In genomic region chr15:95068799-95069198, GRCm38 (mm10) we compare ENCODE assay signal across 25 mouse cellular contexts.
DNase-seq lines count a peak whose midpoint lies in the region; ATAC-seq and TF ChIP-seq lines count a peak whose summit lies in the region.
"Had no signal": no experiment of that assay in that cellular context is flagged by ENCODE, and none has a peak within 500 bp of the region (broad histone marks: within the 10 kb centered on the region; RNA-seq: fewer than 3 reads in every experiment).

No protein-coding gene starts in this region.

- H3K36me3 ChIP-seq in midbrain, postnatal 0 days (ENCODE audit: insufficient read depth, low read length), result no peaks in the 10 kb centered on the region
- no peaks in the 10 kb centered on the region for H3K36me3 ChIP-seq in midbrain, embryonic 11.5 days (ENCODE audit: control insufficient read depth, insufficient read depth, low read length)
- H3K36me3 ChIP-seq: embryonic facial prominence, embryonic 15.5 days; forebrain, embryonic 15.5 days; heart, embryonic 13.5 days; limb, embryonic 10.5 days; neural tube, embryonic 12.5 days had no signal

- DNase-seq in cerebellum, adult 2 months, result no peak
- DNase-seq in cerebellum, postnatal 36 days, result no peak
- peak; percentile 36 to 70 for DNase-seq in layer of hippocampus, adult 2 months (ENCODE audit: low spot score in 2 of 2)
- no peak for DNase-seq in layer of hippocampus, postnatal 10 days (ENCODE audit: low spot score in 2 of 2)
- DNase-seq in midbrain, postnatal 0 days (ENCODE audit: low spot score), result no peak
- DNase-seq in midbrain, embryonic 11.5 days (ENCODE audit: low spot score, missing footprints), result no peak
- no peak for DNase-seq in spleen, postnatal 36 days (ENCODE audit: low spot score in 2 of 2)
- DNase-seq: adrenal gland, adult 8-10 months; cerebellum, adult 8-10 months; gastrocnemius, postnatal 25 days; heart, adult 18-20 months; heart, postnatal 14 days; kidney, adult 11 months; liver; thymus, adult 18-20 months; thymus, postnatal 36 days had no signal

- no peaks in the 10 kb centered on the region for H3K9me3 ChIP-seq in midbrain, postnatal 0 days (ENCODE audit: low read length)
- no peaks in the 10 kb centered on the region for H3K9me3 ChIP-seq in midbrain, embryonic 11.5 days (ENCODE audit: control insufficient read depth, low read length)
- H3K9me3 ChIP-seq: embryonic facial prominence, embryonic 15.5 days; forebrain, embryonic 15.5 days; heart, embryonic 13.5 days; limb, embryonic 10.5 days; neural tube, embryonic 12.5 days had no signal

- TF ChIP-seq CTCF in cerebellum, adult 2 months (IDR thresholded peaks at IDR 0.05; ENCODE audit: borderline replicate concordance, insufficient read depth, low read depth, low read length), result no peak
- TF ChIP-seq CTCF in layer of hippocampus, adult 2 months (conservative IDR thresholded peaks at IDR 0.05), result no peak
- no peak for TF ChIP-seq CTCF in midbrain, postnatal 0 days (IDR thresholded peaks at IDR 0.05)

- WGBS in cerebellum, adult 2 months, result 67% methylated on average over 1 of the region's 1 CpGs
- 31% methylated on average over 1 of the region's 1 CpGs for WGBS in midbrain, postnatal 0 days
- 92% methylated on average over 1 of the region's 1 CpGs for WGBS in midbrain, embryonic 11.5 days

- no peak for TF ChIP-seq POLR2A in cerebellum, adult 2 months (IDR thresholded peaks at IDR 0.05; ENCODE audit: borderline replicate concordance, insufficient read depth, low read length)

- no peaks in the 10 kb centered on the region for H3K27me3 ChIP-seq in cerebellum, adult 2 months (ENCODE audit: control insufficient read depth, insufficient read depth, low read length)
- H3K27me3 ChIP-seq in midbrain, postnatal 0 days (ENCODE audit: insufficient read depth, low read length), result no peaks in the 10 kb centered on the region
- H3K27me3 ChIP-seq in midbrain, embryonic 11.5 days (ENCODE audit: control insufficient read depth, insufficient read depth, low read length), result no peaks in the 10 kb centered on the region
- H3K27me3 ChIP-seq: embryonic facial prominence, embryonic 15.5 days; forebrain, embryonic 15.5 days; heart, embryonic 13.5 days; neural tube, embryonic 12.5 days had no signal

- peaks cover 8% of the 10 kb centered on the region; the same call in 1 of the 2 replicates for H3K4me1 ChIP-seq in cerebellum, adult 2 months (ENCODE audit: control insufficient read depth, insufficient read depth, low read length)
- no peaks in the 10 kb centered on the region for H3K4me1 ChIP-seq in midbrain, postnatal 0 days (ENCODE audit: insufficient read depth, low read length)
- H3K4me1 ChIP-seq in midbrain, embryonic 11.5 days (ENCODE audit: control insufficient read depth, insufficient read depth, low read length), result no peaks in the 10 kb centered on the region
- H3K4me1 ChIP-seq: embryonic facial prominence, embryonic 15.5 days; heart, embryonic 13.5 days; limb, embryonic 10.5 days had no signal

- no peak overlapping the region for H3K4me2 ChIP-seq in midbrain, postnatal 0 days (ENCODE audit: low read depth, low read length, poor library complexity, severe bottlenecking)
- H3K4me2 ChIP-seq in midbrain, embryonic 11.5 days, result no peak overlapping the region
- H3K4me2 ChIP-seq: embryonic facial prominence, embryonic 15.5 days; forebrain, embryonic 15.5 days; heart, embryonic 13.5 days; neural tube, embryonic 12.5 days had no signal

- H3K27ac ChIP-seq in cerebellum, adult 2 months (ENCODE audit: insufficient read depth, low read length), result peak overlapping the region; percentile 39; the same call in 1 of the 2 replicates
- H3K27ac ChIP-seq in layer of hippocampus, adult 2 months, result peak overlapping the region; percentile 88
- 0 out of 2 replicates have a peak overlapping the region, but pooled peaks have one; percentile 26 for H3K27ac ChIP-seq in midbrain, postnatal 0 days (ENCODE audit: low read depth, low read length)
- no peak overlapping the region for H3K27ac ChIP-seq in midbrain, embryonic 11.5 days (ENCODE audit: low read depth, low read length)
- H3K27ac ChIP-seq: embryonic facial prominence, embryonic 15.5 days; forebrain, embryonic 15.5 days; heart, embryonic 13.5 days; kidney, postnatal 0 days; limb, embryonic 10.5 days; macrophage; neural tube, embryonic 12.5 days had no signal

- no peak overlapping the region for H3K9ac ChIP-seq in midbrain, postnatal 0 days (replicated peaks; ENCODE audit: low read length, poor library complexity, severe bottlenecking)
- no peak overlapping the region for H3K9ac ChIP-seq in midbrain, embryonic 11.5 days (ENCODE audit: low read length)
- H3K9ac ChIP-seq: embryonic facial prominence, embryonic 15.5 days; forebrain, embryonic 15.5 days; heart, embryonic 13.5 days; neural tube, embryonic 12.5 days had no signal

- 0 out of 2 replicates have a peak, but pooled peaks have one; percentile 27 for ATAC-seq in midbrain, postnatal 0 days (ENCODE audit: low FRiP score)
- no peak for ATAC-seq in midbrain, embryonic 11.5 days (ENCODE audit: low FRiP score)
- ATAC-seq: activated CD4-positive, CD25-positive, alpha-beta regulatory T cell, adult 4 months; forebrain, embryonic 15.5 days; lung, postnatal 0 days had no signal

- H3K4me3 ChIP-seq in cerebellum, adult 2 months (replicated peaks; ENCODE audit: insufficient read depth, low read depth, low read length), result no peak overlapping the region
- no peak overlapping the region for H3K4me3 ChIP-seq in layer of hippocampus, adult 2 months
- H3K4me3 ChIP-seq in midbrain, postnatal 0 days (ENCODE audit: low read depth, low read length), result no peak overlapping the region
- H3K4me3 ChIP-seq in midbrain, embryonic 11.5 days (ENCODE audit: low read depth, low read length), result no peak overlapping the region
- H3K4me3 ChIP-seq: embryonic facial prominence, embryonic 15.5 days; forebrain, embryonic 15.5 days; heart, embryonic 13.5 days; limb, embryonic 10.5 days; neural tube, embryonic 12.5 days had no signal

Comparison
In these comparisons a context has a peak if more than half of its experiments do, and no peak if none do; other contexts are left out.
1. DNase-seq: peak in layer of hippocampus, adult 2 months (2 of 2); none in cerebellum, adult 2 months (0 of 2), cerebellum, postnatal 36 days (0 of 2), layer of hippocampus, postnatal 10 days (0 of 2), midbrain, postnatal 0 days (single experiment), midbrain, embryonic 11.5 days (single experiment) and spleen, postnatal 36 days (0 of 2).